Mouse (Mus musculus): ENCODE measurements around the gene Fcrl6.

DNA sequence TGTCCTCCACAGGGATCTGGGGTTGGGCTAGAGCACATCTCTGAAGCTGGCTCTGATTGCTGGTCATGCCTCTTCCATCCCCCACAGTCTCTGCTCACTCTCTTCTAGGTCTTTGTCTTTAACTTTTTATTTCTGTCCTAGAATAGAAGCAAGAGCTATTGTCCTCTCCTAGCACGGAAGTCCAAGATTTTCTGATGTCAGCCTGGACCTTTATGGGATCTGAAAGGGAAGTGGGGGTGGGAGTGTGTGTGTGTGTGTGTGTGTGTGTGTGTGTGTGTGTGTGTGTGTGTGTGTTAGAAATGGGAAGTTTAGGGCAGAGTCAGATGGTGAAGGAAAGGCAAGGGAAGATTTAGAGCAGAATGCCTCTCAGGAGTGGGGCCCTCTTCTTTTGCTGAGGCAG, 49.7 kb downstream of the Fcrl6 start:
- no peak for TF ChIP-seq POLR2A (IDR thresholded peaks at IDR 0.05; ENCODE audit: insufficient read length, low read depth)
- no peak for TF ChIP-seq E2F4 (IDR thresholded peaks at IDR 0.05; ENCODE audit: insufficient read depth)
- no peak for TF ChIP-seq USF1 (IDR thresholded peaks at IDR 0.05; ENCODE audit: low read depth)
- no peak for TF ChIP-seq MAX (IDR thresholded peaks at IDR 0.05; ENCODE audit: low read depth)

Data from myocyte (in vitro differentiated cells).